Mouse (Mus musculus) spleen, postnatal 0 days (tissue): ENCODE data around the gene Lrmp. TPM values are rescaled to one million over a fixed set of nuclear protein-coding genes. Genes with fewer than 3 reads are reported as not detected.

Experiments used
- polyA plus RNA-seq: library from polyadenylated mRNA; unstranded; fragments of >200 nt; fragmentation: Nextera tagmentation; extraction: Ambion mirVana; gene quantifications from 2 replicates; pipeline ENCODE4 v1.2.1, GENCODE M21; 2015

The Lrmp gene
- polyA plus RNA-seq, result 32.2 and 45.6 TPM in 2 replicates

DNA sequence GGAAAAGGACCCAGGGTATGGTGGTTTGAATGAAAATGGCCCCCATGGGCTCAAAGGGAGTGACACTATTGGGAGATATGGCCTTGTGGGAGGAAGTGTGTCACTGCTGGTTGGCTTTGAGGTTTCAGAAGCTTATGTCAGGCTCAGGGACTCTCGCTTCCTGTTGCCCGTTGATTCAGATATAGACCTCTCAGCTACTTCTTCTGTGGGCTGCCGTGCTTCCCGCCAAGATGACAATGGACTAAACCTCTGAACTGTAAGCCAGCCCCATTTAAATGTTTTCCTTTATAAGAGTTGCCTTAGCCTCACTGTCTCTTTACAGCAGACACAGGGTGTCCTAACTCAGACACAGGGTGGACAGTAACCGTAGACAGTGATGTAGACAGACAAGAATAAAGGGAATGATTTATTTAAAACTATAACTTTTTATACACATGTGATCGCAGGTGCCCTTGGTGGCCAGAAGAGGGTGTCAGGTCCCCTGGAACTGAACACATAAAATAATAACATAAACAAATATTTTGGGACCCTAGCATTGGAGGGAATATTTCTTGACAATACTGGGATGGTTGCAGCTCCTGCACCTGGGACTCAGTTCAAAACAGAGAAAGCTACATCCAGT, at the start of gene Lrmp:
TSS of gene Lrmp (plus strand) at position 178 of the 622 bp plus-strand sequence.

DNA sequence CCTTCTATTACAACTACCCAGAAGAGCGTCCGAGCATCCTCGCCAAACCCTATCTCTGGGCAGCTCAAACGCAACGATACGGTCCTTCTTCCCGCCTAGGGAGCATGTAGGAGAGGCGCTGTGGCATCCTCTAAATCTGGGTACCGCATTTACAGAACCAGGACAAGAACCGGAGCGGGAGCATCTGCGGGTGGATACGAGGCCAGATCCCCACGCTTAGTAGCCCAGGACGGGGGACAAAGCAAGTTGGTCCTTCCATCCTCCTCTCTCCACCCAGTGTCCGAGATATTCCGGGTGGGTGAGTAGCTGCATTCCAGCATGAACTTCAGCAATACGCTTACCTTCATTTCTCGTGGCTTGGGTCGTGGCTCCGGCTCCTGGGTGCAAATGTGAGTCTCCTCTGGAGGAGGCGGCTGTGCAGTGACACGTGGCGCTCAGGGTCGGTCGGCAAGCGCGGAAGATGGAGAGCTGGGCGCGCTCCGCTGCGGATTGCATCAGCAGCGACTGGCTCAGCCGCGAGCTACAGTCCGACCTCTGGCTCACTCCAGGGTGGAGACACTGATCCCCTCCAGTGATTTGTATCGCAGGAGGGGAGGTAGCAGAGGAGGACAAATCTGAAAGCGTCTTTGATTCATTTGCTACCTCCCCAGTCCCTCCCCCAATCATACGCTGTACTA, 39.8 kb upstream of the Lrmp start, which contains the start of gene Bcat1:
TSS of gene Bcat1 (minus strand) at position 637 of the 677 bp plus-strand sequence.

DNA sequence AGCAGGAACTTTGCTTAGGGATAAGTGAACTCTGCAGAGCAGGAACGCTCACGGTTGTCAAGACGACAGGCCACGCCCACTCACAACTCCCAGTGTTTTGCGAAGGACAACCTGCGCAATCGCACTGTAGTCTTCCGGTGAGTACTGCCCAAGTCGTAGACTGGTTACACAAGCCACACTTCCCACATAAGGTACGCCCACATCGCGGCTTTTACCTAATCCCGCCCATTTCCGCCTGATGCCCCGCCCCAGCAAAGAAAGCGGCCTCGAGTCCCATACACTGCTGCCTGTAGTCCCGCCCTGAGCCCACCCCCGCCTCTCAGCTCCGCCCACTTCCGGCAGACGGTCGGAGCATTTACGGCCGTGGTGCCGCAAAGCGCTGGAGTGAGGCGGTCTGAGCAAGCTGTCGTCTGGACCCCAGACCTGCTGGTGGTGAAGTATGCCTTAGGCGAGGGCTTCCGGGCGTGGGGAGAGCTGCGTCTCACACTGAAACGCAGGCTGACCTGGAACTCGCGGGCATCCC, 95.4 kb downstream of the Lrmp start, which contains the start of the genes Casc1 and Etfrf1:
TSS of gene Casc1 (minus strand) at position 190 of the 523 bp plus-strand sequence.
TSS of gene Etfrf1 (plus strand) at position 319 of the 523 bp plus-strand sequence.

Other genes starting within 250 kb of the Lrmp start
- gene Bcat1, start 39.5 kb upstream of the Lrmp start, polyA plus RNA-seq, result 0.52 and 1.2 TPM in 2 replicates
- gene Casc1, start 95.4 kb downstream of the Lrmp start, polyA plus RNA-seq, result 0.13 and 0.34 TPM in 2 replicates
- gene Etfrf1, start 95.5 kb downstream of the Lrmp start, polyA plus RNA-seq, result 18.3 and 21.9 TPM in 2 replicates
- 55.9 and 56.0 TPM in 2 replicates for gene Kras, start 134.6 kb downstream of the Lrmp start, polyA plus RNA-seq